Mouse (Mus musculus): ENCODE results near the gene Vmn2r107.

Vmn2r107 gene

GRCm38 (mm10) chr17:20344942-20345341, at the start of gene Vmn2r107:
TSS of gene Vmn2r107 (plus strand) at chr17:20345242.
- no peak for DNase-seq

- DNase-seq: no peak
Measured at GRCm38 (mm10) chr17:20305790-20306189, 39.3 kb upstream of the Vmn2r107 start.

- DNase-seq: no peak
Measured at GRCm38 (mm10) chr17:20399105-20399504, 54.1 kb downstream of the Vmn2r107 start.

DNA sequence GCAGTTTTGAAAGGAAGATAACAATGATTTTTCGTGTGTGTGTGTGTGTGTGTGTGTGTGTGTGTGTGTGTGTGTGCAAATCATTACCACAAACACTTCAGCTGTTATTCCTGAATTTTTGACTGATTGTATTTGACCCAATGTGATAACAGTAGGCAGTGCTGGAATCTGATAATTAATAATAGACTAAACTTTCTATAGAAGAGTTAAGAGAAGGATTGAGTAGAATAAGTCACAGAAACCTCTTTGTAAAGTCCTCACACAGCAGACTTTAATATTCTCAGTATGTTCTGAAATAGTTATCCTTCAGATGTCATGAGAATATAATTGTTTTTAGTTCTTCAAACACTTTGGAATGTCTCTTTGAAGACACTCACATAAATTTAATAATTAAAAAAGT, 68.8 kb downstream of the Vmn2r107 start, which contains the start of gene Vmn1r224:
Gene Vmn1r224 (plus strand): TSS at position 301 of the 400 bp plus-strand sequence.
- DNase-seq: no peak

Measured in spleen, adult 18-20 months (tissue).